Mouse (Mus musculus): ENCODE data around the gene Sun5.

DNA sequence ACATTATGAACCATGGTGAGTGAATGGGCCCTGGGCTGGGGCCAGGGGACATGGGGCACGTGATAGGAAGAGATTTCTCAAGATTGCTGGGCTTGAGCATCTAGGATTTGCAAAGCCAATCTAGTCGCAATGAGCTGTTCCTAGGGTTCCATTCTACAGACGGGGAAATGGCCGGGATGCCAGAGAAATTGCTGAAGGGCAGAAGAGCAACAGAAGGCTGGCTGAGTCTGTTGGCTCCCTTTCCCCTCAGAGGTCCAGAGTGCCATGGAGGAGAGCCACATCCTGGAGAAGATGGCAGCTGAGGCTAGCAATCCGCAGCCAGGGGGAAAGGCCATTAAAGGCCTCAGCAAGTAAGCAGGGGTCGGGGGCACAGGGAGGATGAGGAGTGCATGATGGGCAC is 31.8 kb upstream of the Sun5 start:
- no peak for TF ChIP-seq CTCF (IDR thresholded peaks at IDR 0.05; ENCODE audit: low read depth)
- TF ChIP-seq EP300 (optimal IDR thresholded peaks at IDR 0.05), result no peak

Data from stomach, postnatal 0 days (tissue).